Mouse (Mus musculus) liver, adult 2 months (tissue): ENCODE results near the gene Serpinb9.

Source experiments
- CTCF ChIP-seq: fragments of 200-500 bp; IDR thresholded peaks from 2 replicates; pipeline ENCODE4 v1.5.1; 2011; ENCODE audit warnings: low read depth, low read length, control low read depth
- POLR2A ChIP-seq: fragments of 200-500 bp; IDR thresholded peaks from 2 replicates; pipeline ENCODE4 v1.6.1; 2011; ENCODE audit warnings: low read length, control low read depth; ENCODE audit not compliant: insufficient read depth; ENCODE audit errors: extremely low read depth

- TF ChIP-seq CTCF (no peak), POLR2A (no peak)
Measured at GRCm38 (mm10) chr13:33026427-33027057, 23.5 kb downstream of the Serpinb9 start.
